Mouse (Mus musculus) hindbrain, embryonic 13.5 days (tissue): ENCODE data around the gene Ptprk. TPM values are rescaled to one million over a fixed set of nuclear protein-coding genes. Genes with fewer than 3 reads are reported as not detected.

Experiments
- ATAC-seq: fragments of 200-750 bp; cut with Nextera tagmentation; 2 replicates; pipeline ENCODE4 v1.8.0; 2017; ENCODE audit warnings: moderate TSS enrichment; ENCODE audit not compliant: low FRiP score
- H3K27ac ChIP-seq: fragments of 300-500 bp; sonication (generic); 2 replicates; pipeline ENCODE4 v1.5.1; 2015; ENCODE audit warnings: inconsistent platforms, mild to moderate bottlenecking, moderate library complexity
- H3K27me3 ChIP-seq: fragments of 300-500 bp; sonication (generic); 2 replicates; pipeline ENCODE4 v1.6.1; 2015; ENCODE audit warnings: mild to moderate bottlenecking, inconsistent platforms
- H3K36me3 ChIP-seq: fragments of 300-500 bp; sonication (generic); 2 replicates; pipeline ENCODE4 v1.6.1; 2015; ENCODE audit warnings: mild to moderate bottlenecking, inconsistent platforms
- H3K4me1 ChIP-seq: fragments of 300-500 bp; sonication (generic); replicated peaks from 2 replicates; pipeline ENCODE4 v1.6.1; 2015; ENCODE audit warnings: inconsistent platforms
- H3K4me2 ChIP-seq: fragments of 300-500 bp; sonication (generic); 2 replicates; pipeline ENCODE4 v1.6.1; 2015; ENCODE audit warnings: inconsistent platforms, mild to moderate bottlenecking, moderate library complexity
- H3K4me3 ChIP-seq: fragments of 300-500 bp; sonication (generic); 2 replicates; pipeline ENCODE4 v1.5.1; 2015; ENCODE audit warnings: mild to moderate bottlenecking, inconsistent platforms
- H3K9ac ChIP-seq: fragments of 300-500 bp; sonication (generic); 2 replicates; pipeline ENCODE4 v1.6.1; 2015; ENCODE audit warnings: mild to moderate bottlenecking, inconsistent platforms
- H3K9me3 ChIP-seq: fragments of 300-500 bp; sonication (generic); 2 replicates; pipeline ENCODE4 v1.6.1; 2016; ENCODE audit warnings: inconsistent platforms
- WGBS: fragments of 180-500 bp; shearing (Covaris S2); methylation state at CpG from one replicate; pipeline ENCODE4 v1.1.7; 2015; 5-methylcytosine and 5-hydroxymethylcytosine counted together
- polyA plus RNA-seq: library from polyadenylated mRNA; unstranded; fragments of >200 nt; fragmentation: Nextera tagmentation; extraction: Ambion mirVana; gene quantifications from 2 replicates; pipeline ENCODE4 v1.2.1, GENCODE M21; 2015

The Ptprk gene
- polyA plus RNA-seq, 1 experiment from 2014 or later, result 31.3 TPM

DNA sequence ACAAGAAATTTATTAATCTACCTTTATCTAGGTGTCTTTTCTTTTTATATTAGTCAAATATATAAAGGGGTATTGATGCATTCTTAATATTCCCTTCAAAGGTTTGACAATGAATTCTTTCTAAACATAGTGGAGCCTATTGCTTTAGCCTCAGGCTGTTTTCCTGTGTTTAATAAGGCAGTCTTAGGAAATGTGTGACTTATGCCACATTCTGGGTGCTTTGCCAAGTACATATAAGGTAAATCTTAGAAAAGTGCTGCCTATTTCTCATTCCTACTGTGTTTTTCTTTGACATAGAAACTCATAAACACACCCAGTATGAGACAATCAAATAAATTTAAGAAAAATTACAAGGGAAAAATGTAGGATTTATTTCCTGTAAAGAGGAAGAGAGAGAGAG is 327.2 kb downstream of the Ptprk start:
- H3K9ac ChIP-seq, result no peak overlapping the region
- no peak for ATAC-seq
- no peak overlapping the region for H3K4me2 ChIP-seq
- no peaks in the 10 kb centered on the region for H3K27me3 ChIP-seq
- H3K4me3 ChIP-seq, result no peak overlapping the region
- no peaks in the 10 kb centered on the region for H3K36me3 ChIP-seq
- no peak overlapping the region for H3K27ac ChIP-seq
- no peaks in the 10 kb centered on the region; the same call in 1 of the 2 replicates for H3K4me1 ChIP-seq
- no peaks in the 10 kb centered on the region for H3K9me3 ChIP-seq

DNA sequence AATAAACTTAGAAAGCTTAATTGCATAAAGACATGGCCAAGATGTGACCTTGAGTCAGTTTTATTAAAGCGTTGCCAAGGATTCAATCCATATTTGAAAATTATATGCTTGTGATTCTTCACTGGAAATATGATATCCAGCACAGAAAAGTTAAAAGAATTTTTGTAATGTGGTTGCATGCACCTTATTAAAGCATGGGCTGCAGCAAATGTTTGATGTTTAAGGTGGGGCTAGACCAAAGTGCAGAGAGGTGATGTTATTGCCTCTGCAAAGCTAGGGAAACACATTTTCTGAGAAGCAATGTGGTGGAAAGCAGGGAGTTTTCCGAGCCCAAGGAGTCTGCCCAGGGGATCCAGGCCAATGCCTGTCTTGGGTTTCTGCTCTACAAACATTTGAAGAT is 334.4 kb downstream of the Ptprk start:
- Histone ChIP-seq H3K27me3 (no peaks in the 10 kb centered on the region), H3K9me3 (no peaks in the 10 kb centered on the region), H3K9ac (no peak overlapping the region), H3K4me1 (no peaks in the 10 kb centered on the region; the same call in 1 of the 2 replicates), H3K4me3 (no peak overlapping the region), H3K36me3 (no peaks in the 10 kb centered on the region), H3K27ac (no peak overlapping the region), H3K4me2 (no peak overlapping the region)
- no peak for ATAC-seq
- 85% methylated on average over 2 of the region's 2 CpGs for WGBS

DNA sequence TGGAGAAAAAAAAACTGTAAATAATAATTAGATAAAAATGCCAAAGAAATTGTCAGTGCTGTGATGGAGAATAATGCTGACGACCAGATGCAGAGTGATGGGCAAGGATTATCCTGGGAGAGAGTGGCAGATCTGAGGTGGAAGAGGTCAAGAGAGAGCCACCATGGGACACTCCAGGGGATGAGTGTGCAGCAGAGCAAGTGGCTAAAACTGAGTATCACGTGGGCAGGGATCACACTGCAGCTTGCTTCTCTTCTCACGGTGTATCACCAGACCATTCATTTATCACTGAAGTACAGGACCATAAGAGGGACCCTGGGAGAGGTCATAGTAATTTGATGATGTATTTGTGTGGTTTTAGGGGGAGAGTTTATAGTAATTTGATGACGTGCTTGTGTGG is 340.2 kb downstream of the Ptprk start:
- Histone ChIP-seq H3K9me3 (no peaks in the 10 kb centered on the region), H3K4me2 (no peak overlapping the region), H3K36me3 (no peaks in the 10 kb centered on the region), H3K9ac (no peak overlapping the region), H3K27ac (no peak overlapping the region; the same call in 1 of the 2 replicates), H3K4me3 (no peak overlapping the region), H3K27me3 (no peaks in the 10 kb centered on the region), H3K4me1 (peaks cover 8% of the 10 kb centered on the region)
- no peak for ATAC-seq
- WGBS, result 47% methylated on average over 4 of the region's 4 CpGs

DNA sequence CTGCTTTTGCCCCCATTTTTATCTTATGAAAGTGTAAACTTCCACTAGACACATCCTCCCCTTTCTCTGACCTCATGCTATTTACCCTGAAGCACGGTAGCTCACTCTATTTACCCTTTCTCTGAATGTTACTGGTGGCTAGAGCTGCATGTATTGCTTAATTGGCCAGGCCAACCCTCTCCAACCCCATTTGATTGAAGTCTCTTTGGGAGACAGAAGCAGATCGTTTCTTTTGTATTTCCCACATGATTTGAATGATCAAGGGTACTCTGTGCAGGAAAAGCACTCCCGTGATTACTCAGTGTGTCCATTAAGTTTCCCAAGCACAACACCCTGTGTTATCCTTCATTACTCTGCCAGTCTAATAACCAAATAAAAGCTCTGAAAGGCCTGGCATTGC is 348.0 kb downstream of the Ptprk start:
- ATAC-seq, result no peak
- Histone ChIP-seq H3K4me2 (no peak overlapping the region), H3K9me3 (no peaks in the 10 kb centered on the region), H3K4me1 (no peaks in the 10 kb centered on the region), H3K27ac (no peak overlapping the region), H3K9ac (no peak overlapping the region), H3K4me3 (no peak overlapping the region), H3K27me3 (no peaks in the 10 kb centered on the region), H3K36me3 (no peaks in the 10 kb centered on the region)
- WGBS, result 37% methylated on average over 3 of the region's 3 CpGs

DNA sequence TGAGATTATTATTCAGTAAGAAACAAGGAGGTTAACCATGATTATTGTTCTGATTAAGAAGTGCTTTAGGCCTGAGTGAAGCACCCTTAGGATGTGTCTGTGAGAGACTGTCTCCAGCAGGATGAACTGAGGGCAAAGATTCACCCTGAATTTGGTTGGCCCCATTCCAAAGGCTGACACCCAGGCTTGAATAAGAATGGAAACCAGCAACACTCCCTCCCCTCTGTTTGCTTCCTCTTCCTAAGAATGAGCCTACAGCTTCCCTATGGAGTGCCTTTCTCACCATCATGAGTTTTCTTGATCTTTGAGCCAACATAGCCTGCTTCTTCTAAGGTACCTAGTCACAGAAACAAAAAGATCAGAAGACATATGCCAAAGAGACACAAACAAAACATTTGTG is 350.8 kb downstream of the Ptprk start:
- H3K9ac ChIP-seq, result no peak overlapping the region
- no peaks in the 10 kb centered on the region for H3K36me3 ChIP-seq
- H3K4me1 ChIP-seq, result no peaks in the 10 kb centered on the region
- no peak overlapping the region for H3K4me2 ChIP-seq
- H3K4me3 ChIP-seq, result no peak overlapping the region
- no peak for ATAC-seq
- no peaks in the 10 kb centered on the region for H3K9me3 ChIP-seq
- no peaks in the 10 kb centered on the region for H3K27me3 ChIP-seq
- no peak overlapping the region for H3K27ac ChIP-seq

DNA sequence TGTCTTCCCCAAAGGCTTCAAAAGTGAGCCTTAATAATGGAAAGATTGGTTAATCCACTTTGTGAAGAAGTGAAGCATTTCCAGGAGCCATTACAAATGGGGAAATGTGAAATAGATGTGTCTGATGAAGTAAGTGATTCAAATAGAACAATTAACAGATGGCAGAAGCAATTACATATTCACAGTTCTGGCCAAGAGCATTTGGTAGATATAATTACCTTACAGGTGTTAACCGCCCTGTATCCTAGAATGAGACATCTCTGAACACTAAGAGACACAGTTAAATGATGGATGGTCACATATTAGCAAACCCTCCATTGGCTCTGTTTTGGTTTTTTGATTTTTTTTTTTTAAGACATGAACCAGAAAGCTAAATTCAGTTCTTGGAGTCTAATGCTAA is 361.5 kb downstream of the Ptprk start:
- WGBS, result 73% methylated on average over 1 of the region's 1 CpGs
- no peaks in the 10 kb centered on the region for H3K36me3 ChIP-seq

DNA sequence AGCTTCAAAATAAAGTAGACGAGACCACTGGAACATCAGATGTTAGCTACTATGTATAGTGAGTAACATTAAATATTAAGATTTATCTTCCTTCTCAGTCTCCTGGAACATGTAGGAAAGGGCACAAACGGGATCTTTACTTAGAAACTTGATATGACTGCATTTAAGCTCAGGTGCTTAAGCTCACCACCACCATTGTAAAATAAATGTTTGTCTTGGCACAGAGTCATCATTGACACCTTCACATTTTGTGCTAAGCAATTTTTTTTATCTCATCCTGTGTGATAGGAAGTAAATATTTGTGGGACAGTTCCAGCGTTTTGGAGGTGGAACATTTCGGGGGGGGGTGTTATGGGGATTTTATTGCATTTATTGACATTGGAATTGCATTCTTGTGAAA is 375.2 kb downstream of the Ptprk start:
- Histone ChIP-seq H3K9me3 (no peaks in the 10 kb centered on the region), H3K9ac (no peak overlapping the region), H3K4me1 (no peaks in the 10 kb centered on the region), H3K4me3 (no peak overlapping the region), H3K27me3 (no peaks in the 10 kb centered on the region), H3K27ac (no peak overlapping the region), H3K4me2 (no peak overlapping the region), H3K36me3 (no peaks in the 10 kb centered on the region)
- no peak for ATAC-seq
- whole genome bisulfite sequencing, result 91% methylated on average over 4 of the region's 4 CpGs

More for the DNA sequence above, 361.5 kb downstream of the Ptprk start:
- Histone ChIP-seq H3K27ac (no peak overlapping the region), H3K4me2 (no peak overlapping the region), H3K9ac (no peak overlapping the region), H3K9me3 (no peaks in the 10 kb centered on the region), H3K4me1 (no peaks in the 10 kb centered on the region), H3K27me3 (no peaks in the 10 kb centered on the region), H3K4me3 (no peak overlapping the region)
- ATAC-seq, result no peak

DNA sequence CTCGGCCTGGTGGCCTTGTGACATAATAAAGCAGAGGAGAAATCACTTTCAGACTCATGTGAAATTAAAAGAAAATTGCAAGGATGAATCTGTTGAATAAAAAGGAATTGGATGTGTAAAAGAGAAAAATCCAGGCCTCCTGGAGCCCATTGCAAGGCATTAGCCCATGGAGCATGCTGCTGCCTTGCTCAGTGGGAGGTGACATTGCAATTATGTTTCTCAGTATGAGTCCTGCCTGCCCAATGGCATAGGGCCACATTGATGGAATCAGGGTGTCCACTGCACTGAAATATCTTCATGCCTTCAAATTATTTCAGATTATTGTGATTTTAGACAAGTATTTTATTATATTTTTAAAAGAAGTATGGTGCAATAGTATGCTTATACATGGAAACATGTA is 376.0 kb downstream of the Ptprk start:
- H3K27ac ChIP-seq, result no peak overlapping the region
- no peaks in the 10 kb centered on the region for H3K9me3 ChIP-seq
- no peaks in the 10 kb centered on the region for H3K36me3 ChIP-seq
- no peak overlapping the region for H3K4me2 ChIP-seq
- no peaks in the 10 kb centered on the region for H3K4me1 ChIP-seq
- no peak overlapping the region for H3K9ac ChIP-seq
- ATAC-seq, result no peak; the same call in 1 of the 2 replicates
- H3K4me3 ChIP-seq, result no peak overlapping the region
- WGBS, result 24% methylated on average over 1 of the region's 1 CpGs
- no peaks in the 10 kb centered on the region for H3K27me3 ChIP-seq

DNA sequence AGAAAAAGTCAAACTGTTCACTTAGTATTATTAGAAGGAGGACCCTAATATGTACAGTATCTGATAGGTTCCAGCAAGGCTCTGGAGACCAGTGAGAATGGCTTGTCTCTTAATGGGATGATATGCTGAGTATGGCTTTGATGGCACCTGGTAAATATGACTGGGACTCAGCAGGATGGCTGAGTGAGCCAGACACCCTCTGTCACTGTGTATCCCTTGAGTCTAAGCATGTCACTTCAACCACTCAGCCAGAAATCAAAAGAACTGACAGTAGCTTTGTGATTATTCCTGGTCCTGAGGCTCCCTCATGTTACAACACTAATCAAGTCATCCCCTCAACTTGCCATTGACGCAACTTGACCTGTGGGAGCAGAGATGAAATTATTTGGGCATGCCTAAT is 383.4 kb downstream of the Ptprk start:
- Histone ChIP-seq H3K9me3 (no peaks in the 10 kb centered on the region), H3K9ac (no peak overlapping the region), H3K4me2 (no peak overlapping the region), H3K4me1 (0 out of 2 replicates have a peak, but pooled peaks cover 4% of the 10 kb centered on the region), H3K36me3 (no peaks in the 10 kb centered on the region), H3K27me3 (no peaks in the 10 kb centered on the region), H3K27ac (no peak overlapping the region), H3K4me3 (no peak overlapping the region)
- 43% methylated on average over 1 of the region's 1 CpGs for WGBS
- ATAC-seq, result peak; percentile 32; the same call in 1 of the 2 replicates

DNA sequence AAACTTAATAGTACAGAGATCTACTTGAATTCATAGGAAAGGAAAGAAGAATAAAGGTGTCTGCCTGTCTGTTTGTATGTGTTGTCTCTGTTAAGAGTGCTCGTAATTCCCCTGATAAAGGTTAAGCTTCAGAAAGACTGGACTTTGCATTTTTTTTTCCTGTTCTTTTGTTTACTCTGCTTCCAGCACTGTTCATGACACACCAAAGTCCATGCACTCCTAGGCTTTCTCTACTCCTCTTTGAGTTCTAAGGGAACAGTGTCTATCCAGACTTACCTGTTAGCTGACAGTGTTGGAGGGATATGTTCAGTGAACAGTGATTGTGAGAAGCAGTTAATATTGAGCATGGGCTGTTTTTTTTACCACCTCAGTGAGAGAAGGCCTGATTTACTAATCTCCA is 385.3 kb downstream of the Ptprk start:
- Histone ChIP-seq H3K36me3 (no peaks in the 10 kb centered on the region), H3K4me1 (peaks cover 8% of the 10 kb centered on the region), H3K9me3 (no peaks in the 10 kb centered on the region), H3K27ac (no peak overlapping the region), H3K9ac (no peak overlapping the region), H3K4me2 (no peak overlapping the region), H3K27me3 (no peaks in the 10 kb centered on the region), H3K4me3 (no peak overlapping the region)
- WGBS, result 83% methylated on average over 1 of the region's 1 CpGs
- no peak for ATAC-seq

DNA sequence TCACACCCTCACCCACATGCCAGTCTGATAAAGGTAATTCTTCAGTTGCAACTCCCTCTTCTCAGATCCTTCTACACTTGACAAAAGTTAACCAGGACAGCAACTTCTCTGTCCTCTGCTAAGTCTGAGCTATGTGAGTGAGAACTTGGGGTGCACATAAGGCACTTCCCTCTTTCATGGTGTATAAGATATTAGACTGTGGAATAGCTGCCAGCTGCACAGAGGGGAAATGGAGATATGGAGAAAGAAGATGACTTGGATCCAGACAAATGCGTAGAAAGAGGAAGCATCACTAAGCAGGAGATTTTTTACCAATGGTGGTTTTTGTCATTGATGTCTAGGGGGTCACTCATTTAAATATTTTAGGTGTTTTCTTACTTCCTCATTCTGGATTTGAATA is 389.1 kb downstream of the Ptprk start:
- H3K4me1 ChIP-seq, result peaks cover 12% of the 10 kb centered on the region
- 97% methylated on average over 1 of the region's 1 CpGs for WGBS
- no peak for ATAC-seq
- H3K9ac ChIP-seq, result no peak overlapping the region
- no peaks in the 10 kb centered on the region for H3K27me3 ChIP-seq
- no peak overlapping the region for H3K27ac ChIP-seq
- H3K9me3 ChIP-seq, result no peaks in the 10 kb centered on the region
- H3K4me3 ChIP-seq, result no peak overlapping the region
- no peak overlapping the region for H3K4me2 ChIP-seq
- no peaks in the 10 kb centered on the region for H3K36me3 ChIP-seq

DNA sequence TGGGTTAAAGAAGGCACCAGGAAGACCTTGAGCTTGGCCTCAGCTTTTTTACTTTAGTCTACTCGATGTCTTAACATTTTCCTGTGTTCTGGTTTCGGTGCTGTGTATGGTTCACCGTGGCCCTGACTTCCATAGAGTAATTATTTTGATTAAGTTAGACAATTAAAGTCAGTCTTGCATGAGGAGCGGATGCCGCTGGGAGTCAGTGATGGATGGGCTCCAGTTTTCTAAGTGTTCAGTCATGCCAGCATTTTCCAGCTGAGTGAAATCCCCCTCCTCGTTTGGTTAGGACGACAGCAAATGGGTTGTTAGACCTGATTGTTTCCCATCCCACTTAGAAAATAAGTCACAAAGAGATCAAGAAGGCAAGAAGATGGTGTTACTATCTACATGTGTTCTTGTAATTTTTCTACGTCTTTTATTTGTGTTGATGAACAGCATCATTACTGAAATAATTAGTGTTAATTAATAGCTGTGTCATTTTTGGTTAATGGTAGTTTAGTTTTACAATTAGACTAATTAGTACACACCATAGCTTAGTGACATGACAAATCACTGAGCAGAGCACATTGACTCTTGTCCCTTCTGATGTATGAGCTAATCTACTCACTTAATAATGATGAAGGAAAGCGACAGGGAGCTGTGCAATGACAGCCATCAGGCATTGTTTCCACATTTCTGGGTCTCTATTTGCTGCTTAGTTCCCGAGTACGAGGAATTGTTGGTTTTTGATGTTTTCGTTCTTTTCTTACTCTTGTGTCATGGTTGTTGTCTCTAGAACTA is 390.3 kb downstream of the Ptprk start:
- peak; percentile 91 for ATAC-seq
- 30% methylated on average over 12 of the region's 12 CpGs for WGBS
- Histone ChIP-seq H3K27ac (no peak overlapping the region), H3K9ac (no peak overlapping the region), H3K9me3 (no peaks in the 10 kb centered on the region), H3K36me3 (no peaks in the 10 kb centered on the region), H3K4me1 (peaks cover 12% of the 10 kb centered on the region), H3K4me2 (no peak overlapping the region), H3K4me3 (no peak overlapping the region), H3K27me3 (no peaks in the 10 kb centered on the region)

DNA sequence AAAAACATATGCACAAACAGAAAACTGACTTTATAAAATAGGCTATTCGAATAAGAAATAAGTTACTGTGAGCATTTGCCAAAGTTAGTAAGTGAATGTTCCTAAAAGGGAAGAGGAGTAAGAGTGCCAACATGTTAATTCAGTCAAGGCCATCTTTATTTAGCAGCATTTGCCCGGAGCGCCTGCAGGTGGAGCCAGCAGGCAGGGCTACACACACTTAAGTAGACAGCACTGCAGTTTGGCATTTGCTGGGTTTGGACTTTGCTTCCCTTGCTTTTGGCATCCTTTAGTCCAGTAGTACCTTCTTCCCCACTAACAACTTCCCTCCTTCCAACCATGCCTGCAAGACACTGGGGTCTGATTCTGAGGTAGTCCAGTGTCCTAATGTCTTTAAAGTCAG is 411.0 kb downstream of the Ptprk start:
- H3K4me1 ChIP-seq, result no peaks in the 10 kb centered on the region
- H3K9me3 ChIP-seq, result no peaks in the 10 kb centered on the region
- 28% methylated on average over 3 of the region's 3 CpGs for WGBS
- no peak overlapping the region for H3K4me3 ChIP-seq
- no peaks in the 10 kb centered on the region for H3K27me3 ChIP-seq
- ATAC-seq, result no peak; the same call in 1 of the 2 replicates
- no peak overlapping the region for H3K4me2 ChIP-seq
- H3K27ac ChIP-seq, result no peak overlapping the region
- H3K9ac ChIP-seq, result no peak overlapping the region
- no peaks in the 10 kb centered on the region for H3K36me3 ChIP-seq
